Mouse (Mus musculus) heart, adult 10 weeks (tissue): ENCODE results near the gene Mynn. TPM values are rescaled to one million over a fixed set of nuclear protein-coding genes. Genes with fewer than 3 reads are reported as not detected.

Experiments used
- polyA plus RNA-seq: library from polyadenylated mRNA; stranded (reverse); fragments of 350-450 nt; fragmentation: Illumina TruSeq; extraction: RNeasy Lipid Tissue Mini Kit (QIAGEN cat#74804); gene quantifications from one replicate; pipeline ENCODE4 v1.2.3, GENCODE M21; 2014; ENCODE audit warnings: low read depth, low replicate concordance

Gene Mynn
- polyA plus RNA-seq = 11.9 TPM

DNA sequence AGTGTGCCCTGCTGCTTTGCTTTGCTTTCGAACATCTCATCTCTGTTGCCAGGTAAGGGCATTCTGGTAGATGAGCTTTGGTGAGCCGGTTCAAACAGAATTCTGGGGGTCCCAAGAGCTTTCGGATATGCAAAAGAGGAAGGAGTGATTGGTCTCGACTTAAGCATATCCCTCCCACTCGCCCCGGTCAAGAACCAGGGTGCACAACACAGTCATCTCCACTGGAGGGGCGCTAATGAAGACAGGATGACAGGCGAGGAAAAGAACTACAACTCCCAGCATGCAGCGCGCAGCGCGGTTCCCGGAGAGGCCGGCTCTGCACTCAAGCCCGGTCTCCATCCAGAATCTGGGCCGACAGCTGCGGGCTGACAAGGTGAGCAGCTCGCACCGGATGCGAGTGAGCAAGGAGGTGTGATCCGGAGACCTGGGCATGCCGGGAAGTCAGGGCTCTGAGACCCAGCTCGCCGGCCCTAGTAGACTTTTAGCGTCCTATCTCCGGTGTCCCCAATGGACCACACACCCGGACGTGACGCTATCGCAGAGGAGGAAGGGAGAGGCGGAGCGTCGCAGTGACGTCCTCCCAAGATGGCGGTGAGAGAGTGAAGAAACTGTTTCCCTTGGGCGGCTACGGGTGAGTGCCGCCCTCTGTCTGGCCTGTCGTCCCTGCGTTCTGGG lies at the start of gene Mynn:
Gene Mynn, plus strand, starts transcription at position 1 of the 675 bp plus-strand sequence.

DNA sequence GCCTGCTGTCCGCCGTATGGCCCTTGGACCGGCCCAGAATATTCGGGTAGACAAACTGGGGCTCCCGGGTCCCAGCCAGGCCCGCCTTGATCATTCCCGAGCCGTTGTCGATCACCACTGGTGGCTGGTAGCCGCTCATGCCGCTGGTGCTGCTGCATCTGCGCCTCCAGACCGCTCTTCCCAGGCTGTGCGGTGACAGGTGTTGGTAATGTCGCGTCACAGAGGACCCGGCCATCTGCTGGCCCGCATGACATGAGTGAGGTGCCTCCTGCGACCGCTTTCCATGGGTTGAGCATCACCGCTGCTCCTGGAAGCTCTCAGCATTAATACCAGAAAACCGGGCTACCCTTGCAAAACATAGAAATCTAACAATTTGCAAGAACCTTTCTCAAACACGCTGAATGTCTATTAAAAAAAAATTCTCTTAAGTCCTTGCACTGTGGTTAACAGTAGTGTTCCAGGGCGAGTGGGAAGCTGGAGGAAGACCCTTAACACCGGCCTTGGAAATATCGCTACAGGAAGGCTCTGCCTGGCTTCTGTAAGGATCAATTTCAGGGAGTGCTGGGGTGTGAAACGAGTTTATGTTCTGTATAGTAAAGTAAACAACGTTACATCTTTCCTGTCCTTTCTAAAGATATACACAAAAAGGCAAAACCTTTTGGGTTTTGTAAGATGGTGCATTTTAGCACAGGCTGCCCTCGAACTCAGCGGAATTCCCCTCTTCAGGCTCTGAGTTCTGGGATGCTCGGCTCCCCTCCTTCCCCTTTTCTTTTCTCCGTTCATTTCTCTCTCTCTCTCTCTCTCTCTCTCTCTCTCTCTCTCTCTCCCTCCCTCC lies 1.9 kb upstream of the Mynn start, which contains the start of gene Actrt3:
Gene Actrt3, minus strand, starts transcription at position 229 of the 835 bp plus-strand sequence.

GRCm38 (mm10) chr3:30644207-30644606 lies 42.3 kb downstream of the Mynn start, which contains the start of gene Lrriq4:
Gene Lrriq4 (plus strand): TSS chr3:30644507.

GRCm38 (mm10) chr3:30647440-30648090 lies 45.7 kb downstream of the Mynn start, which contains the start of gene Lrrc34:
Gene Lrrc34 (minus strand): TSS chr3:30647869.

Other genes starting within 250 kb of the Mynn start
- 10.0 TPM for gene Mecom, start 54.1 kb upstream of the Mynn start, polyA plus RNA-seq
- gene Actrt3, start 2.1 kb upstream of the Mynn start, polyA plus RNA-seq = not detected
- not detected for gene Lrriq4, start 42.4 kb downstream of the Mynn start, polyA plus RNA-seq
- not detected for gene Lrrc34, start 45.8 kb downstream of the Mynn start, polyA plus RNA-seq
- 0.45 TPM for gene Lrrc31, start 97.8 kb downstream of the Mynn start, polyA plus RNA-seq
- gene Samd7, start 144.2 kb downstream of the Mynn start, polyA plus RNA-seq = not detected
- 44.2 TPM for gene Sec62, start 190.8 kb downstream of the Mynn start, polyA plus RNA-seq